Comparison of ENCODE assay signal across 8 mouse cellular contexts in the genomic region with DNA sequence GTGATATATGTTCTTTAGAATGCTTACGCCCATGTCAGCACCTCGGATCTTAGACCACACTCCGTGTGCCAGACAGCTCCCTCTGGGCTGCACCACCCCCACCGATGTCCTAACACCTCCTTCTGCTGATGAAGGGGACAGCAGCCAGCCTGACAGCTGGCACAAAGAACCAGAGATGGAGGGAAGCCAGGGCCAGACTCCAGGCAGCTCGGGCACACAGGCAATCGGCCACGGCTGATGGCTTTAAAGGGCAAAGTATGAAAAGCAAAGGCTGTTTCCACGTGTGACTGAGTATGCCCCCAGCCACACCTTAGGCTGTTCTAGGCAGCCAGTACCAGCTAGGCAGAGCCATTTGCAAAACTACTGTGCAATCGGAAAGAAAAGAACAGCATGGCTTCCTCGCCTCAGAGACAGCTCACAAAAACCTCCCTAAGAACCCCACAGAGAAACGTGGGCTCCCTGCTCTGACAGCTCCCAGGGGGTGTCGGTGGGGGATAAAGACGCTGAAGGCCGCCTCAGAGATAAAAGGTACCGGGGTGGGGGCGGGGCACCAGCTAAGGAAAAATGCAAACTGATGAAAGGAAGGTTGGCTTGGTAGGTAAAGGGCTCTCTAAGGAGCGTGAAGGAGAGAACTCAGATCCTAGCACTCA. TPM values are rescaled to one million over a fixed set of nuclear protein-coding genes. Genes with fewer than 3 reads are reported as not detected.
DNase-seq lines count a peak whose midpoint lies in the region; ATAC-seq lines count a peak whose summit lies in the region.

No protein-coding gene starts in this region.

- H3K9ac ChIP-seq in embryonic facial prominence, embryonic 11.5 days (replicated peaks; ENCODE audit: low read length): 0 out of 2 replicates have a peak overlapping the region, but pooled peaks have one; percentile 8
- peak overlapping the region; percentile 42 for H3K9ac ChIP-seq in heart, embryonic 14.5 days (ENCODE audit: low read length)
- H3K9ac ChIP-seq in kidney, embryonic 16.5 days (replicated peaks; ENCODE audit: low read length): peak overlapping the region; percentile 27; the same call in 1 of the 2 replicates
- H3K9ac ChIP-seq in limb, embryonic 13.5 days: peak overlapping the region; percentile 21

- no peak overlapping the region for H3K4me2 ChIP-seq in embryonic facial prominence, embryonic 11.5 days (ENCODE audit: low read depth, low read length)
- peak overlapping the region; percentile 51 for H3K4me2 ChIP-seq in heart, embryonic 14.5 days (ENCODE audit: low read length)
- H3K4me2 ChIP-seq in kidney, embryonic 16.5 days (replicated peaks; ENCODE audit: low read depth, low read length): 0 out of 2 replicates have a peak overlapping the region, but pooled peaks have one; percentile 4
- H3K4me2 ChIP-seq in limb, embryonic 13.5 days (replicated peaks): no peak overlapping the region

- no peaks in the 10 kb centered on the region for H3K27me3 ChIP-seq in embryonic facial prominence, embryonic 11.5 days (ENCODE audit: control insufficient read depth, insufficient read depth, low read length)
- no peaks in the 10 kb centered on the region for H3K27me3 ChIP-seq in heart, embryonic 14.5 days (ENCODE audit: control insufficient read depth, insufficient read depth, low read length)
- H3K27me3 ChIP-seq in kidney, embryonic 16.5 days (ENCODE audit: insufficient read depth, low read length): no peaks in the 10 kb centered on the region
- no peaks in the 10 kb centered on the region for H3K27me3 ChIP-seq in limb, embryonic 13.5 days

- peak; percentile 96 for DNase-seq in heart, adult 11 months
- no peak for DNase-seq in heart, postnatal 25 days (ENCODE audit: low spot score)
- DNase-seq in embryonic facial prominence, embryonic 11.5 days (ENCODE audit: low spot score): no peak
- peak; percentile 90 for DNase-seq in skeletal muscle tissue, adult 2 months (ENCODE audit: low read depth, low spot score)
- no peak for DNase-seq in spleen, postnatal 4 days (ENCODE audit: low spot score in 2 of 2)

- no peak overlapping the region for H3K27ac ChIP-seq in embryonic facial prominence, embryonic 11.5 days (replicated peaks; ENCODE audit: low read depth, low read length)
- H3K27ac ChIP-seq in heart, embryonic 14.5 days (replicated peaks in 1 of 2; ENCODE audit: control insufficient read depth in 1 of 2, insufficient read depth in 1 of 2, low read depth in 2 of 2, low read length in 2 of 2): peak overlapping the region; percentile 4 to 44; a peak in 2 of 4 replicates
- peak overlapping the region; percentile 28 for H3K27ac ChIP-seq in kidney, embryonic 16.5 days (ENCODE audit: low read length)
- no peak overlapping the region for H3K27ac ChIP-seq in limb, embryonic 13.5 days

- H3K4me3 ChIP-seq in embryonic facial prominence, embryonic 11.5 days (ENCODE audit: low read depth, low read length): no peak overlapping the region
- no peak overlapping the region for H3K4me3 ChIP-seq in heart, embryonic 14.5 days (ENCODE audit: control insufficient read depth in 1 of 2, insufficient read depth in 1 of 2, low read depth in 1 of 2, low read length in 2 of 2)
- no peak overlapping the region for H3K4me3 ChIP-seq in kidney, embryonic 16.5 days (ENCODE audit: low read length)
- H3K4me3 ChIP-seq in limb, embryonic 13.5 days: no peak overlapping the region

- H3K36me3 ChIP-seq in embryonic facial prominence, embryonic 11.5 days (replicated peaks; ENCODE audit: control insufficient read depth, insufficient read depth, low read depth, low read length): no peaks in the 10 kb centered on the region
- H3K36me3 ChIP-seq in heart, embryonic 14.5 days (ENCODE audit: control insufficient read depth, insufficient read depth, low read length): no peaks in the 10 kb centered on the region
- no peaks in the 10 kb centered on the region for H3K36me3 ChIP-seq in kidney, embryonic 16.5 days (ENCODE audit: insufficient read depth, low read length)
- H3K36me3 ChIP-seq in limb, embryonic 13.5 days: peaks cover 7% of the 10 kb centered on the region; the same call in 1 of the 2 replicates

- H3K4me1 ChIP-seq in embryonic facial prominence, embryonic 11.5 days (ENCODE audit: control insufficient read depth, insufficient read depth, low read length): peaks cover 15% of the 10 kb centered on the region
- H3K4me1 ChIP-seq in heart, embryonic 14.5 days (ENCODE audit: control insufficient read depth in 2 of 2, insufficient read depth in 2 of 2, low read length in 2 of 2): peaks cover 27 to 30% of the 10 kb centered on the region in 2 experiments
- peaks cover 60% of the 10 kb centered on the region for H3K4me1 ChIP-seq in kidney, embryonic 16.5 days (ENCODE audit: insufficient read depth, low read length)
- peaks cover 61% of the 10 kb centered on the region for H3K4me1 ChIP-seq in limb, embryonic 13.5 days

- H3K9me3 ChIP-seq in embryonic facial prominence, embryonic 11.5 days (replicated peaks; ENCODE audit: control insufficient read depth, low read length): no peaks in the 10 kb centered on the region
- no peaks in the 10 kb centered on the region for H3K9me3 ChIP-seq in heart, embryonic 14.5 days (ENCODE audit: control insufficient read depth, low read length)
- no peaks in the 10 kb centered on the region for H3K9me3 ChIP-seq in kidney, embryonic 16.5 days (ENCODE audit: low read length)
- no peaks in the 10 kb centered on the region for H3K9me3 ChIP-seq in limb, embryonic 13.5 days

- no peak for ATAC-seq in embryonic facial prominence, embryonic 11.5 days (replicated peaks; ENCODE audit: insufficient number of reproducible peaks, low FRiP score, low TSS enrichment, low read depth)
- no peak for ATAC-seq in heart, embryonic 14.5 days (ENCODE audit: insufficient number of reproducible peaks, insufficient read depth, low FRiP score, low read depth)
- no peak for ATAC-seq in kidney, embryonic 16.5 days (ENCODE audit: low FRiP score, low TSS enrichment)
- ATAC-seq in limb, embryonic 13.5 days (ENCODE audit: low FRiP score, low read depth): no peak

- intact Hi-C loops in heart, postnatal 25 days (cut with DNase I): no loop called here

- 19% methylated on average over 17 of the region's 17 CpGs for WGBS in embryonic facial prominence, embryonic 11.5 days
- WGBS in heart, embryonic 14.5 days: 18% methylated on average over 17 of the region's 17 CpGs
- WGBS in kidney, embryonic 16.5 days: 27% methylated on average over 17 of the region's 17 CpGs
- WGBS in limb, embryonic 13.5 days: 21% methylated on average over 17 of the region's 17 CpGs

RNA-seq across cellular contexts. Expression of a gene that starts 8.4 kb away (rescaled TPM):
- total RNA-seq in heart, postnatal 25 days (2021): 10 to 100 TPM; 65.1 to 66.4 TPM
- polyA plus RNA-seq in embryonic facial prominence, embryonic 11.5 days (2014; fragmentation: Nextera tagmentation; extraction: Ambion mirVana): 9.5 and 11.9 TPM in 2 replicates
- polyA plus RNA-seq in heart, embryonic 14.5 days (2014; fragmentation: Nextera tagmentation; extraction: Ambion mirVana): 8.7 and 10.3 TPM in 2 replicates
- 12.3 and 16.2 TPM in 2 replicates for polyA plus RNA-seq in kidney, embryonic 16.5 days (2015; fragmentation: Nextera tagmentation; extraction: Ambion mirVana)
- polyA plus RNA-seq in limb, embryonic 13.5 days (2015; fragmentation: Nextera tagmentation; extraction: Ambion mirVana): 25.1 and 27.2 TPM in 2 replicates

RNA-seq across cellular contexts. Expression of a gene that starts 8.4 kb away (rescaled TPM):
- not detected for total RNA-seq in heart, postnatal 25 days (2021)
- polyA plus RNA-seq in embryonic facial prominence, embryonic 11.5 days (2014; fragmentation: Nextera tagmentation; extraction: Ambion mirVana): 12.1 and 13.4 TPM in 2 replicates
- polyA plus RNA-seq in heart, embryonic 14.5 days (2014; fragmentation: Nextera tagmentation; extraction: Ambion mirVana): 1.8 and 1.9 TPM in 2 replicates
- polyA plus RNA-seq in kidney, embryonic 16.5 days (2015; fragmentation: Nextera tagmentation; extraction: Ambion mirVana): 5.1 and 5.5 TPM in 2 replicates
- 4.8 and 6.8 TPM in 2 replicates for polyA plus RNA-seq in limb, embryonic 13.5 days (2015; fragmentation: Nextera tagmentation; extraction: Ambion mirVana)

RNA-seq across cellular contexts. Expression of a gene that starts 47.7 kb away (rescaled TPM):
- total RNA-seq in heart, postnatal 25 days (2021): 10 to 100 TPM; 69.6 to 73.2 TPM
- polyA plus RNA-seq in embryonic facial prominence, embryonic 11.5 days (2014; fragmentation: Nextera tagmentation; extraction: Ambion mirVana): 15.7 and 19.0 TPM in 2 replicates
- polyA plus RNA-seq in heart, embryonic 14.5 days (2014; fragmentation: Nextera tagmentation; extraction: Ambion mirVana): 73.6 and 75.7 TPM in 2 replicates
- 80.7 and 82.6 TPM in 2 replicates for polyA plus RNA-seq in kidney, embryonic 16.5 days (2015; fragmentation: Nextera tagmentation; extraction: Ambion mirVana)
- polyA plus RNA-seq in limb, embryonic 13.5 days (2015; fragmentation: Nextera tagmentation; extraction: Ambion mirVana): 67.1 and 69.9 TPM in 2 replicates

Comparison
In these comparisons a context has a peak if more than half of its experiments do, and no peak if none do; other contexts are left out.
1. DNase-seq: peak in heart, adult 11 months (single experiment) and skeletal muscle tissue, adult 2 months (single experiment); none in heart, postnatal 25 days (single experiment), embryonic facial prominence, embryonic 11.5 days (single experiment) and spleen, postnatal 4 days (0 of 2).
2. H3K27ac ChIP-seq: peak in heart, embryonic 14.5 days (2 of 2) and kidney, embryonic 16.5 days (single experiment); none in embryonic facial prominence, embryonic 11.5 days (single experiment) and limb, embryonic 13.5 days (single experiment).
3. H3K4me2 ChIP-seq: peak in heart, embryonic 14.5 days (single experiment) and kidney, embryonic 16.5 days (single experiment); none in embryonic facial prominence, embryonic 11.5 days (single experiment) and limb, embryonic 13.5 days (single experiment).
4. Peak in every context shown above with its lines, with median percentiles within 50 percentile points of each other: H3K9ac ChIP-seq.